Mouse (Mus musculus) ovary, postnatal 36 days (tissue): ENCODE measurements around the gene Tbc1d2b.

Source experiments
- DNase-seq: peaks from one replicate; pipeline ENCODE4 v3.0.0; 2022; ENCODE audit warnings: low spot score, mixed read lengths

Gene Tbc1d2b

GRCm38 (mm10) chr9:90203233-90203632 is 67.4 kb downstream of the Tbc1d2b start:
- DNase-seq, result no peak

GRCm38 (mm10) chr9:90201541-90201940 is 69.1 kb downstream of the Tbc1d2b start:
- DNase-seq, result no peak

GRCm38 (mm10) chr9:90201096-90201495 is 69.5 kb downstream of the Tbc1d2b start:
- DNase-seq, result no peak

GRCm38 (mm10) chr9:90200501-90200900 is 70.1 kb downstream of the Tbc1d2b start:
- no peak for DNase-seq

- DNase-seq, result no peak
Measured at GRCm38 (mm10) chr9:90199611-90200010, 71.0 kb downstream of the Tbc1d2b start.

- peak; percentile 57 for DNase-seq
Measured at GRCm38 (mm10) chr9:90198531-90199449, 71.8 kb downstream of the Tbc1d2b start.

- no peak for DNase-seq
Measured at GRCm38 (mm10) chr9:90197866-90198383, 72.7 kb downstream of the Tbc1d2b start.

- peak; percentile 53 for DNase-seq
Measured at GRCm38 (mm10) chr9:90197116-90197665, 73.4 kb downstream of the Tbc1d2b start.

- no peak for DNase-seq
Measured at GRCm38 (mm10) chr9:90196262-90196661, 74.3 kb downstream of the Tbc1d2b start.

GRCm38 (mm10) chr9:90195000-90195399 is 75.6 kb downstream of the Tbc1d2b start:
- DNase-seq, result no peak

GRCm38 (mm10) chr9:90189391-90189790 is 81.2 kb downstream of the Tbc1d2b start:
- DNase-seq, result no peak

GRCm38 (mm10) chr9:90188893-90189292 is 81.7 kb downstream of the Tbc1d2b start:
- DNase-seq, result no peak

GRCm38 (mm10) chr9:90185356-90185910 is 85.2 kb downstream of the Tbc1d2b start:
- DNase-seq, result no peak

- peak; percentile 36 for DNase-seq
Measured at GRCm38 (mm10) chr9:90184116-90184515, 86.5 kb downstream of the Tbc1d2b start.

- DNase-seq, result no peak
Measured at GRCm38 (mm10) chr9:90183550-90183949, 87.1 kb downstream of the Tbc1d2b start.

- DNase-seq, result no peak
Measured at GRCm38 (mm10) chr9:90182636-90183421, 87.8 kb downstream of the Tbc1d2b start.

GRCm38 (mm10) chr9:90181656-90182388 is 88.8 kb downstream of the Tbc1d2b start:
- DNase-seq, result no peak

- no peak for DNase-seq
Measured at GRCm38 (mm10) chr9:90179409-90179808, 91.2 kb downstream of the Tbc1d2b start.

GRCm38 (mm10) chr9:90173330-90173729 is 97.3 kb downstream of the Tbc1d2b start:
- DNase-seq, result no peak

GRCm38 (mm10) chr9:90172528-90173321 is 97.9 kb downstream of the Tbc1d2b start:
- no peak for DNase-seq
